In the genomic region with DNA sequence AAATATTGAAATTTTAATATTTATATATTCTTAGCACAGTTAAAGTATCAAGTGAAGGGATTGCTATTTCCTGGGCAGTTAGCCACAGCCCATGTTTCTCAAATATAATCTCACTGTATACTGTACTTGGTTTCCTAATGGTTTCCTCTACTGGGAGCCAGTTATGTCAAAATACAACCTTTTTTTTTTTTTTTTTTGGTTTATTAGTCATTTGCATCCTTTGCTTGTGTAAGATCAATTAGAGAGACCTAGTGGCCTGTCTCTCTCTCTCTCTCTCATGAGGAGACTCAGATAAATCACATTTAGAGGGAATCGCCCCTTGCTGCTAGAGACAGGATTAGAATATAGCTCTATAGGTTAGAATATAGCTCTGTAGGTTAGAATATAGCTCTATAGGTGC, we compare ENCODE assay signal across 21 mouse cellular contexts.
"Had no signal": no experiment of that assay in that cellular context is flagged by ENCODE, and none has a peak within 500 bp of the region (broad histone marks: within the 10 kb centered on the region; RNA-seq: fewer than 3 reads in every experiment).

No protein-coding gene starts in this region.

- H3K4me2 ChIP-seq: liver, embryonic 11.5 days; midbrain, embryonic 12.5 days; midbrain, embryonic 15.5 days; neural tube, embryonic 12.5 days; neural tube, embryonic 15.5 days had no signal

- H3K27ac ChIP-seq: left cerebral cortex, adult 2 months; liver, embryonic 14.5 days; midbrain, embryonic 12.5 days; midbrain, embryonic 15.5 days; neural tube, embryonic 12.5 days; neural tube, embryonic 15.5 days; stomach, postnatal 0 days had no signal

- ATAC-seq: intestine, embryonic 16.5 days; liver, postnatal 0 days; midbrain, embryonic 15.5 days had no signal

- H3K4me1 ChIP-seq: neural tube, embryonic 12.5 days; neural tube, embryonic 15.5 days had no signal

- H3K9ac ChIP-seq: liver, embryonic 14.5 days; liver, postnatal 0 days; midbrain, embryonic 12.5 days; midbrain, embryonic 15.5 days; neural tube, embryonic 12.5 days; neural tube, embryonic 15.5 days had no signal

- H3K36me3 ChIP-seq: midbrain, embryonic 12.5 days; midbrain, embryonic 15.5 days; neural tube, embryonic 12.5 days; neural tube, embryonic 15.5 days had no signal

- DNase-seq: kidney, adult 18-20 months; kidney, adult 9 months; kidney, postnatal 36 days; layer of hippocampus, postnatal 36 days; liver, postnatal 0 days; lung, postnatal 36 days; right cerebral cortex, adult 18-20 months; right cerebral cortex, postnatal 14 days; right cerebral cortex, postnatal 4 days; thymus, adult 2 months; thymus, postnatal 14 days; thymus, postnatal 4 days had no signal

- H3K27me3 ChIP-seq: midbrain, embryonic 12.5 days; midbrain, embryonic 15.5 days; neural tube, embryonic 12.5 days; neural tube, embryonic 15.5 days had no signal

- H3K9me3 ChIP-seq: midbrain, embryonic 12.5 days; midbrain, embryonic 15.5 days; neural tube, embryonic 12.5 days; neural tube, embryonic 15.5 days had no signal

- H3K4me3 ChIP-seq: left cerebral cortex, adult 2 months; midbrain, embryonic 12.5 days; midbrain, embryonic 15.5 days; neural tube, embryonic 12.5 days; neural tube, embryonic 15.5 days had no signal
